Mouse (Mus musculus) MN1 (cell line): ENCODE measurements at regions not wholly inside any gene's neighbourhood (a gene's known extent, or its start where the extent isn't known, plus 50 kb on each side); places are given as distances from the start of the nearest gene placed in this dataset.

Experiments
- DNase-seq: peaks from one replicate; pipeline ENCODE4 v3.0.0-alpha.2; 2016; ENCODE audit warnings: low spot score

DNA sequence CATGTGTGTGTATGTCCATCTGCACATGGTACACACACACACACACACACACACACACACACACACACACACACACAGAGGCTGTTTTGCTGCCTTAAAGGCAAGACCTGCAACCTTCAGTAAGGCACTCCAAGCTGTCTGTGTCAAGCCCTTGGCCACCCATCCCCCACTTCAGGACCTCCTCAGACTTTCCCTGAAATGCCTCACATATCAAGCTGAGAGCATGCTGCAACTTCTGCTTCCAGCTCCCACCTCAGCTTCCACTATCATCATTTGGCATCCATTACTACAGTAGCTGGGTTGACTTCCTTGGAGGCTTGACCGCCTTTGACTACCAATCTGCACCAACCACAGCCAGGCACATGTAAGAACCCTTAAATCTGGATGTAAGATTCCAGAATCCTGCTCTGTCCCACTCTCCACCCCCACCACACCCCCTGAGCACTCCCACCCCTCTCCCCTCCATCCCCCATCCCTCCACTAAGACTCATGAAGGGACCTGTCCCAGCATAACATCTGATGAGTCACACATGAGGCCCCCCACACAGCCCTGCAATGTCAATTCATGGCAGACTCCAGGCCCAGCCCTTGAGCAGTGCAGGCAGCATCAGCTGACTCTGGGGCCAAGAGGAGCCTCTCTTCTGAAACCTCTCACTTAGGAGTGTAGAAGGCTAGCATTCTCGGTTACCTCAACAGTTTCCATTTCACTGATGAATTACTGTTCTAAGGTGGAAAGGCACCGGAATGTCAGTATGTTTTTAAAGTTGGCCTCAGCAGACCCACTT, 196.8 kb upstream of the Dio3 start:
- no peak for DNase-seq

- no peak for DNase-seq
These were observed 195.9 kb upstream of the Dio3 start for GRCm38 (mm10) chr12:110082921-110083320.

DNA sequence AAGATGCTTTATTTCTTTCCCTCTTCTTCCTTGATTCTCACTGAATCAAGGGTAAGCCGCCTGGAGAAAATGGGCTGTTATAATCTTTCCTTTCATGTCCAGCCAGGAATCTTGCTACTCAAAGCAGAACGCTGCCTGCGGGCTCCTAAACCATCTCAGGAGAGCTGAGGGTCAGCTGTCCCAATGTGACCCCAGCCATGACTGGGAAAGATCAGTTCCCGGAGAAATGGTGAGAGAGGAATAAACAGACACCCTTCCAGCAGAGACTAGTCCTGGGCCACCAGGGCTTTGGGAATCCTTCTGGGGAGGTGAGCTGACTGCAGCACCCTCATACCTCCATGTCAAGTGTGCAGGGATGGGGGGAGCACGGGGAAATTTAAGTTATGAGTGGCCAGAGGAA, 195.4 kb upstream of the Dio3 start:
- no peak for DNase-seq

- DNase-seq, result no peak
These were observed 191.9 kb upstream of the Dio3 start for GRCm38 (mm10) chr12:110086921-110087320.

GRCm38 (mm10) chr12:110087812-110088211, 191.1 kb upstream of the Dio3 start:
- DNase-seq, result peak; percentile 10

- DNase-seq, result no peak
These were observed 176.7 kb upstream of the Dio3 start for GRCm38 (mm10) chr12:110102186-110102585.

DNA sequence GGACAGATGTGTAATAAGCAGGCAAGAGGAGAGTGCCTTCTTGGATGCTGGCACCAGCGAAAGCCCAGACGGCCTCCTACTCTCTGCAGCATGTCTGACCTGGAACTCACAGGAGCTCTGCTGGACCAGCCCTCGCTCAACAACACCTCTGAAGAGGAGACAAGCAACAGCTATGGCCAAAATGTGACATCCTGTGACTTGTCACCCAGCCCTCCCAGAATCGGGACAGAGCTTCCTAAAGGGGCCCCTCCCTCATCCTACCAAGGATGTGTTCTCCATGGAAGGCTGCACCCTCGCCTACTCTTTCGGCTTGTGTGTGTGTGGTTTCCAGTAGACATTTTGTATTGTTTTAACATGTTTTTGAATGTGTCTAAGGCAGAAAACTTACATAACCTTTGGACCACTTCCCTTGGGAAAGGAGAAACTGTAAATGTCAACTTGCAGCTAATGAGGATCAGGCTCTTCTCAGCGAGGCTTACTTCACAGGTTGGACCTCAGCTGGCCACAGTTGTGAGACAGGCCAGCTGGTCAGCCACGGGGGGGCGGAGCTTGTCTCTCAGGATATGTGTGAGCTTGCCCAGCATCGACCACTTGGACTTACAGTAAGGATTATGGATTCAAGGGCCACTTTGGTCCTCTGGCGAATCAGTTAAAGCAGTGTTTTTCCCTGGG, 166.7 kb upstream of the Dio3 start:
- DNase-seq, result no peak

DNA sequence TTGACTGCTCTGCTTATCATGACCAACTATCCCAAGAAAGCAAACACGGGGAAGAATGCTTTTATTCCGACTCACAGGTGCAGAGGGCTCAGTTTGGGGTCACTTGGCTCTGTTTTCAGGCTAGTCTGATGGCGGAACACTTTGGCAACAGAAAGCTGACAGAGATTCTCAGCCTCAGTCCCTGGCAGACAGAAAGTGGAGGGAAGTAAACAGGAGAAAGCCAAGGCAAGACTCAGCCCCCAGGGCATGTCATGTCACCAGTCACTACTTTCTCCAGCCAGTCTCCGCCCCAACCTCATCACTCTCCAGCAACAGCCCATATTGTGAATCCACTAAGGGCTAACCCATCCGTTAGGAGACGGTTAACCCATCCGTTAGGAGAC, 166.2 kb upstream of the Dio3 start:
- DNase-seq, result no peak

DNA sequence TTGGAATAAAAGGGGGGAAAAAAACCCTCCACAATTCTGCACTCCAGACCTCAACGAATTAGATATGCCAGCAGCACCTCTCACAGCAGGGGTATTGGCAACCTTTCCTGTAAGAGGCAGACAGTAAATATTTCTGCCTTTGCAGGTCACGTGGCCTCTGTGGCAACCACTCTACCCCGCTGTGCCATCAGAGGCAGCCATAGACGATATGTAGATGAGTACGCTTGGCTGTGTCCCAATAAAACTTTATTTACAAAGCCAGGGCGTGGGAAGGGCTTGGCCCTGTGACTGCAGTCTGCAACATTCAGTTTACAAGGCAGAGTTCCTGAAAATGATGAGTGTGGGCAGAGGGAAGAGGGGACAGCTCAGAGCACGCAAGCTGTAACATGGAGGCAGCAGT, 158.7 kb upstream of the Dio3 start:
- no peak for DNase-seq

GRCm38 (mm10) chr12:110122976-110123375, 155.9 kb upstream of the Dio3 start:
- no peak for DNase-seq

- no peak for DNase-seq
These were observed 152.3 kb upstream of the Dio3 start for GRCm38 (mm10) chr12:110126525-110126924.

DNA sequence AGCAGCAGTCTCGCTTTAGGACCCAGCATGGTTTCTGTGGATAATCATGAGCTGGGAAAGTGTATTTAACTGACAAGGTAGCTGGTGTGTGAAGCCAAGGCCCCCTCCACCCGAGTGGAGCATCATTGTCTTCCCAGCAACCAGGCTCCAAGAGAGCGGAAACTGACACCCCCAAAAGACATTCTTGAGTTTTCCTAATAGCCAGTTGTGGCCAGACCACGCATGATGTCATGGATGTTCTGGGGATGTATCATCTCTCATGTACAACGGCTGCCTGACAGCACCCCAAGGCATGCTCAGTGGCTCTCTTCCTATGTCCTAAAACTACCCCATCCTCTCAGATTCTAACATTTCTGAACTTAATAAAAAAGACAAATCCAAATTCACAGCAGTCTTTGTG, 133.5 kb upstream of the Dio3 start:
- no peak for DNase-seq

DNA sequence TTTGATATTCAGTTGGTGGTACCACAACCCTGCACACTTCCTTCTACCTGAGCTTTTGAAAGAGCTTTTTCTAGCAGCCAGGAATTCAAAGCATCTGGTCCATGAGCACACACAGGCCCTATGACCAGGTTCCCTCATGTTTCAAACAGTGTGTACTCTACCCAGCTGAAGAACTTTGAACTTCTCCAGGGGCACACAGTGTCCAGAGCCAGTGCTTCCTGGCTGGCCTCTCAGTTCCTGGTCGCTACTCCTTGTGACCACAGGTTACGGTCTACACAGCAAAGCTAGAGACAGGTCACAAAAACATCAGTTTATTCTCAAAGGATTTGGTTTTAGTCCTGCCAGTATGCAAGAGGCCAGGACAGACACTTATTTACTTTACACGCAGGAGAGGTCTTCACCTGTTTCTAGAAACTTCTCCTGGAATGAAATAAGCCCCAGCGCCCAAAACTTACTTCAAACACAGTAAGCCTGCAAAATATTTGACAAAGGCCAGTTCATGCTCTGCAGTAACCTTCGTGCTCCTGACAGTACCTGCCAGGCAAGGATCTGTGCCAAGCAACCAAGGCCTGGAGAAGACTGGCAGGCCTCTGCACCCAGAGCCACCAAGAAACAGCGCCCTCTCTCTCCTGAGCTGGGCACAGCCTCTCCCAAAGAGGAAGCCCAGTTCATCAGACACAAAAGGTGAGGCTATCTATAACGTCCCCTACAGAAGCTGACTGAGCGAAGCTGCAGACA, 124.5 kb upstream of the Dio3 start:
- no peak for DNase-seq

DNA sequence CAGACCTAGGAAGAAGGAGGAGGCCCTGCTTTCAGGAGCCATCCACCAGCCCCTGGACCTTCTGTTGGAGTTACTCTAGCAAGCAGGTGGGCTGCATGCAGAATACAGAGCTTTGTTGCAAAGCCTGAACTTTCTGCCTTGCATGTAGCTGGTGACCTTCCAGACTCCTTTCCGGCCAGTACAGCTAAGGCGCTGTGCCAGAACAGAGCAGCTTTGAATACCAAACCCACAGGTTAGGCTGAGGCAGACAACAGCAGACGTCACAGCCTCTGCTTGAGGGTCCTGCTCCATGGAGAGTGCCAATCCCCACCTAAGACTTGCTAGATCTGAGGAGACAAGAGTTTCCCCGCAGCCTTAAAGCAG, 123.9 kb upstream of the Dio3 start:
- DNase-seq, result no peak

DNA sequence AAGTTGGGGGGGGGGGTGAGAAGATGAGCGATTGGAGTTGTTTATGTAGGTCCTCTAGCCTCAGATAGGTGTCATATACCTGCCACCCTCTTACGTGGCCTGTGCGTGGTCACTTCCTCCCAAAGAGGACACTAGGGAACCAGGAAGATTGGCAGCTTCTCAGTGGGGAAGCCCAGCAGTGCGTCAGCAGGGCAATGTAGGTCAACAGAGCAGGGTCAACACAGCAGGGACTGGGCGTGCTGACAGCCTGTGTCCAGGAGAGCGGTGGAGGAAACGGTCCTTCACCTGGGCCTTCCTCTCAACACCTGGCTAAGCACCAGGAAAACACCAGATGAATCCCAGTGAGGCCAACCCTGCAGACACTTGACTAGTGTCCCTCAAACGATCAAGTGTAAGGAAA, 122.4 kb upstream of the Dio3 start:
- DNase-seq, result no peak

- DNase-seq, result no peak
These were observed 120.7 kb upstream of the Dio3 start for GRCm38 (mm10) chr12:110157998-110158747.

GRCm38 (mm10) chr12:110161306-110161705, 117.6 kb upstream of the Dio3 start:
- DNase-seq, result no peak

DNA sequence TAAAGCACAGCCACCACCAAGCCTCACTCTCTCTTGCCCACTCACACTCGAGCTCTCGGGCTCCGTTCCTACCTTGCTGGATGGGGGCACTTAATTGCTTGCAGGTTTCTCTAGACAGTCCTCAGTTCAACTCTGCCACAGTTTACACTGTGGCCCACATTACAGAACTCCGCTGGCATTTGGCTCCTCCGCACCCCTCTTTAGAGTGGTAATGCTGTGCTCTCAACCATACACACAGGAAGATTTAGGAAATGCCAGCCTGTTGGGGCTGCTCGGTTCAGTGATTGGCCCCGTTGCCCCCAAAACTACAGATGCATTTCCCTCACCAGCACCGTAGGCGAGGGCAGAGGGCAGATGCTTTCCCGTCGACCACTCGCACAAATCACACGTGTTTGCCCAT, 113.4 kb upstream of the Dio3 start:
- DNase-seq, result no peak

DNA sequence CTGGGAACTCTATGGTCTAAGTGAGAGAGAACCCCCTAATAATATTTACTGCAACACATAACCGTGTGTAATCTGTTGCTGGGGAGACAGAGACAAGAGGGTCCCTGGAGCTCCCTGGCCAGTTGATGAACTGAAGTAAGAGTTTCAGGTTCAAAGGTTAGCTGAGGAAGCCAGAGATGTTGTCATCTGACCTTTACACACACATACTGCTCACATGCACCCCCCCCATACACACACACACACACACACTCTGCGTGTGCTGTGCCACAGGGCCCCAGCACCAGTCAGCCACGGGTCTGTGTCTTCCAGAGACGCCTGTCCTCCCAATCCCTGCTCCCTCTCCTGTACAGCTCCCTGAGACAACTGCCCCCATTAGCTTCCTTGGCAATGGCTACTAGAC, 110.5 kb upstream of the Dio3 start:
- no peak for DNase-seq

- DNase-seq, result no peak
These were observed 109.6 kb upstream of the Dio3 start for GRCm38 (mm10) chr12:110169261-110169660.

DNA sequence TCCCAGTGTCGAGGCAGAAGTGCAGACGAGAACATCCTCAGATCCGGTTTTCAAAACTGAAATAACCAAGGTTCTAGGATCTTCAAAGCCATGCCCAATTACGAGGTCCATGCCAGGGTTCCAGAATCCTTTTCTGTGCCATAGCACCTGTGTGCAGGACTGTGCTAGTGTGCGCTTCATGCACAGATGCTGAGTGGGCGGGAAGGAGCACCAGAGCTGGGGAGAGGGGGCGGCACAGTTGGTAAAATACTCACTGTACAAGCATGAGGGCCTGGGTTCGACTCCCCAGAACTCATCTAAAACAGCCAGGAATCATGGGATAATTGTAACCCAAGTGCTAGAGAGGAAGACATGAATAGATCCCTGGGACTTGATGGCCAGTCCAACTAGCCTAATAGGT, 108.4 kb upstream of the Dio3 start:
- DNase-seq, result no peak

GRCm38 (mm10) chr12:110177826-110178225, 101.0 kb upstream of the Dio3 start:
- DNase-seq, result no peak

DNA sequence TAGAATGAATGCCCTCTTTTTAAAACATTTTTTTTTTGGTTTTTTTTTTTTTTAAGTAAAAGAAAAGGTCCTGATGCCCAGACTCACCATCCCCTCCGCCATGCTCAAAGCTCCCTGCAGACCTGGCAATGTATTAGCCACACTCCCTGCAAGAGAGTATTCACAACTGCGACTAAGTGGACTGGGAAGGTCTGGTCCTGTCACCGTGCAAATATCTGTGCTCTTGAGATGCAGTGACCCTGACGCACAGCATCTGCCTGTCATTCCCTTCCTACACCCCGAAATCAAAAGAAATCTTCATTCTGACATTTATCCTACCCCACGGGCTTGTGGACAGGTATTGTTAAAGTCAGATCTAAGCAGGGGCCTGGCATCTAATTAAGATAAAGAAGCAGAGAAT, 95.4 kb upstream of the Dio3 start:
- DNase-seq, result no peak
